Mouse (Mus musculus) urinary bladder, adult 2 months (tissue): ENCODE data around the gene Grm5. TPM values are rescaled to one million over a fixed set of nuclear protein-coding genes. Genes with fewer than 3 reads are reported as not detected.

Experiments
- DNase-seq: peaks from one replicate; pipeline ENCODE4 v3.0.0; 2022; ENCODE audit warnings: low spot score
- polyA plus RNA-seq: library from polyadenylated mRNA; depleted of rRNA; stranded (reverse); fragments of >200 nt; gene quantifications from 2 replicates; pipeline ENCODE4 v1.2.3, GENCODE M21; 2012; rRNA removed

Gene Grm5
- polyA plus RNA-seq: not detected in 2 replicates

DNA sequence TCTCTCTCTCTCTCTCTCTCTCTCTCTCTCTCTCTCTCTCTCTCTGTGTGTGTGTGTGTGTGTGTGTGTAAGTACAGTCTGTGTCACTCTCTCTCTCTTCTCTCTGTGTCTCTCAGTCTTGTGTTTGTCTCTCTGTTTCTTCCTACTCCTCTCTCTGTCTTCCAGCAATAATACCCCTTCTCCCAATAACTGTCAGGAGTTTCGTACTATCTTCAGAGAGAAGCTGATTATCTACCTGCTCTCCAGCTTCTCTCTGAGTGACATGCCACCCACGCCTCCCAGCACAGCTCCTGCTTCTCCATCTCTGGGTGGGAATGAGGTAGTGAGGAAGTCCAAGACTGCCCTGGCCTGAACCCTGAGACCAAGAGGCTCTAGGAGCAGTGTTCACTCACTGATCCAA is at the start of gene Grm5:
TSS of gene Grm5 (plus strand) at position 301 of the 400 bp plus-strand sequence.
- no peak for DNase-seq

DNA sequence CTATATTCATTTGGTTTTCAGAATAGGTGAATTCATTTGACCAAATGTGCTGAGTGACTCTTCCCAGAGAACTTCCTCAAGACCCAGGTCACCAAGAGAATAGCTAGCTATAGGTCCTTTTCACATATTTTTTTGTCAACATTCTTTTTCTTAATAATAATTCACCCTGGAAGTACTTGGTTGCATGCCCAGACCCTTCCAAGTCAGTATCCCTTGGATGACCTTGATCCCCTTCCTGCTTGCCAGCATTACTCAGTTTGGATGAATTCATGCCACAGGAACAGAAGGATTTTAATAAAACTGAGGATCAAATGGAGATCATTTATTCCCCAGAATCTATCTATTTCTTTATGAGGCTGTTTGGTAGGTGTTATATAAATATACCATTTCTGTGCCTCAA is 44.9 kb upstream of the Grm5 start:
- DNase-seq: no peak

DNA sequence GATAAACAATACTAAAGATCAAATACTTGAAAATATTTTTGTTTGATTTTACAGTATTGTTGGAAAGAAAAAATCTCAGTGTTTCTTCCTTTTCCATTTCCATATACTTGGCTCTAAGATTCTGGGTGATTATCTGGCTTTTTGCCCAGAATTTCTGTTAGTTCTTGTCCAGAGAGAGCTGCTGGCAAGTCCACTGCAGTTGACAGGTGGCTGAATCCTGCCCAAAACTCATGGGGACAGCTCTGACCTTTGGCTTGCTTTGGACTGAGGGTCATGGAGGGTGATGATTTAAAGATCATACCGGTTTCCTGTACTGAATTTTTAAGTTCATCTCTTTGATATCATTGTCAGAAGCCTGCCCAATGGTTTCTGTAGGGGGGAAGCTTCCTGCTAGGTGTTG is 18.7 kb upstream of the Grm5 start:
- no peak for DNase-seq

DNA sequence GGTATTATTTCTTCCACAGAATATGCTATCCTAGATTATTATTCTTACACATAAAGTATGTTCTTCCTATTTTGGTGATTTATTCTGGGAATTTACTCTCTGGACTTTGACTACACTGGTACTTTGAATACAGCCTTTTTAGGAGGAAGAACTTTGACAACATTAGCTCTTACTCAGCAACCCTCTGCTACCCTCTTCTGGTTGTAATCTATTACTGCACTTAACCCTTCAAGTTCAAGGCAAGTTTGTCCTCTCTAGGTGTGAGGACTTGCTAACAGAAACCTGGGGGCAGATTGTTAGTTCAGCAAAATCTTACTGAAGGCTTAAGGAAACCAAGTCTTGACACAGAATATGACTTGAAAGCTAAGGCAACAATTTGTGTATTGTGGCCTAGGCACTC is 17.5 kb upstream of the Grm5 start:
- no peak for DNase-seq

DNA sequence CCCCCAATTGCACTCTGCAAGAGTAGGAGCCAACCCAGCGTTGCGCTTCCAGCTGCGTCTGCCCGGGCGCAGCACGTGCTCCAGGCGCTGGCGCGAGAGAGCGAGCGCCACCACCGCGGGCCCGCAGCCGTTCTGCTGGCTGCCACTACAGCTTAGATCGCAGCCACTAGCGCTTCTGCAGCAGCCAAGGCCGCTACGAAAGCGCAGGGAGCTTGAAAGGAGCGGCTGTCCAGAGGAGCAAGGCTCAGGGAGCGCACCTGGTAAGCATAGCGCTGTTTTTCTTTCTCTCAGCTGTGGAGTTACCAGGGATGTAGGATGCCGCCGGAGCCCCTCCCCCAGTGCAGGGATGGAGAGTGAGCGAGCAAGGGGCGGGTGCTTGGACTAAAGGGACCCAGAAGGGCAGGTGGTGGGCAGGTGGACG is 323 bp downstream of the Grm5 start:
- no peak for DNase-seq

- no peak for DNase-seq
These were observed 2.4 kb downstream of the Grm5 start for GRCm38 (mm10) chr7:87586271-87586937.

DNA sequence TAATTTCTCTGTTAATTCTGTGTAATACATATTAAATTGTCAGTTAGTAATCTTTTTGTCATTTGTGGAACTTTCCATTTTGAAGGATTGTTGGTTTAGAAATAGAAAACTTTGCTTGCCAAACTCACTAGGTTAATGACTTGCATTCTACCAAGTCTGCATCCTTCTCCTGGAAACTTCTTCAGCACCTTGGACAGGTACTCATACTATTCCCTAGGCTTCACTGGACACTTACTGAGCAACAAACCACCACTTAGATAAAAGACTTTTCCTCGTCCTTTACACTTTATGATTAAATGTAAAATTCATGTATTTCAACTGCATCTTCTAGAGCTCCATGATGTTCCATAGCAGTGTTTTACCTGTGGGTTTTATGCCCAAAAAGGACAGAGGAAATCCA is 4.0 kb downstream of the Grm5 start:
- DNase-seq: no peak

GRCm38 (mm10) chr7:87626251-87626650 is 42.3 kb downstream of the Grm5 start:
- no peak for DNase-seq

DNA sequence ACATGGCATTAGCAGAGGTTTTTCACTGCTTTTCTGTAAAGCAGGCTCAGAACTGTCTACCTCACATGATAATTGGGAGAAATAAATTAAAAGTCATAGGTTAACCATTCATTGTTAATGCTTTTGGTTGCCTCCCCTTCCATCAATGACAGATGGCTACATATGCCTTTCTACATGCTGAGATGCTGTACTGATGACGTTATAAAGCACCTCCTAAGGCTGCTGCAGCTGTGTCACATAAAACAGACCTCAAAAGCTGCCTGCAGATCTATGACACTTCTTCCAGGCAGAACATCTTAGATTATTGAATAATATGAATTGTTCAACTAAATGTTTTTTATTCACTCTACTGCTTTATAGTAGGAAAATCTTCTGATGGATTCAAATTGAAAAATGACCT is 51.6 kb downstream of the Grm5 start:
- DNase-seq: no peak

DNA sequence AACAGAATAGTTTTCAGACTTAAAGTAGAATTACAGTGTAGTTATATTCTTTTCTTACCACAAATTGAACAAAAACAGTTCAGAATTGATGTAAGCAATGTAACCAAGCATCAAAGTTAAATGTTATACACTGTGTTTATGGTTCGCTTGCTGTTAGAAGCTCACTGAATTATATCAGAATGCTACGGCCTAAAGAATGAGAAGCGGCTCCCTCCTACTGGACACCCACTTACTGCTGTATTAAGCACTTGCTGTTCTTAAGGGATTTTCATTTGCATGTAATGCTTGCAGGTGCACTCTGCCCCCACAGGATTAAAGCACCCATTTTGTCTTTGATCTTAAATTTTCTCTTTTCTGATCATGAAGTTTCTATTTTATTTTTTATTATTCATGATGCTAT is 66.6 kb downstream of the Grm5 start:
- no peak for DNase-seq

DNA sequence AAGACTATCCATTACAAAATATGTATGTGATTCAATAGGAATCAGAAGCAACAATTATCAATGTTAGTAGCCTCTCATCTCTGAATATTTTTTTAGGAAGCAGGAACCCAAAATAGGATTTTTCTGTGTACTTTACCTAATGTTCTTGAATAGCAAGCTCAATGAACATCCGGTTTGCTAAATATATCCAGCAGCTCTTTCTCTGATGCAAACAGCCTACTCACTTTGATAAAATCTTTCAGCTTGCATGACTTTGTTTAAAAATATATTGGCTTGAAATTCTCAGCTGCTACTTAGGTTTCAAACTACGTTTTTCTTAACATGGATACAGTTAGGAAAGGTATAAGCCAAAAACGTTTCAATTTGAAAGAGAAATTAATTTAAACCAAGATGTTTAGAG is 77.8 kb downstream of the Grm5 start:
- DNase-seq: no peak

GRCm38 (mm10) chr7:87664041-87664440 is 80.1 kb downstream of the Grm5 start:
- DNase-seq: no peak

GRCm38 (mm10) chr7:87716393-87716792 is 132.4 kb downstream of the Grm5 start:
- DNase-seq: no peak

GRCm38 (mm10) chr7:87718631-87719030 is 134.7 kb downstream of the Grm5 start:
- no peak for DNase-seq

DNA sequence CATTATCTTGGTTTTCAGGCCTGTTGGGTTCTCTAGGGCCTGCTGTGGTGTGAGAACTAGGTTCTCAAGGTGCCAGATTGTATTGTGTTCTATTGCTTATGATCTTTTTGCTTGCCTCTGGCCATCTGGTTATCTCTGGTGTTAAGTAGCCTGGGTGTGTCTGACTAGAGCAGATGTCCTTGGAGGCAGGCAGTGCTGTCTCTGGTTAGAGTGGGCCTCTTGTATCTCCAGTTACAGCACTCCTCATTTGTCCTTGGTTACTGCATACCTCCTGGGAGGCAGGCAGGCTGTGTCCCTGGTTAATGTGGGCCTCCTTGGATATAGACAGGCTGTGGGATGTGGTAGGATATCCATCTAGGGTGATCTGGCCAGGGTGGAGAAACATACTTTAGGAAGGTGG is 150.5 kb downstream of the Grm5 start:
- DNase-seq: no peak

DNA sequence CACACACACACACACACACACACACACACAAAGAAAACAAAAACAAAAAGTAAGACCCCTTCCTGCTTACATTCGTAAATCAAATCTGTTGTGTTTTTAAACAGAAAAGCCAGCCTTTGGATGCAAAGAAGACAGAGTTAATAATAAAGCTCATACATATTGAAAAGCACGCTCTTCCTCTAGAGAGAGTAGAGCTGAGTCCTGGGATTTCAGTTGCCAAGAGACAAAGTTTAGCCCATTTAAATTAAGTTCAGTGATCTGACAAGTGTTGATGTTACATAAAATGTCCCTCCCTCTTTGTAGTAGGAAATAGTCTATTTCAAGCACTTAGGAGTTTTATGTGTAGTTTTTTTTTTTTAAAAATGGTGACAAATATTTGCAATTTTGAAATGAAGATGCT is 178.0 kb downstream of the Grm5 start:
- DNase-seq: no peak

- DNase-seq: no peak
These were observed 178.4 kb downstream of the Grm5 start for GRCm38 (mm10) chr7:87762376-87762775.

DNA sequence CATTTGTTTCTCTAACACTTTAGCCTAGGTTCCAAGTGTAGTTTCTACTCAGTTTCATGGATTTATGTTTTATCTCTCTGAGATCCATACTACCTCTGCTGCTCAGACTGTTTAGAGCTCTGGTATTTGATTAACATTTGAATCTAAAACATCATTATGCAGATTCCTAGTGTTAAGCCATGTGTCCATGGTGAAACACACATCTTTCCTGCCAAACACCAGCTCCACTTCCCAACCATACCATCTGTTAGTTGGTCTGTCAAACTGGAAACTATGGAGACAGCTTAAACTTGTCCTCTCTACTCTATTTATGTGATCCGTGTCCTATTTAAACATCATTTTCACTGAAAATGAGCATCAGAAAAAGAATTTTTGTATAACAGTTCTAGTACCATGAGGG is 203.6 kb downstream of the Grm5 start:
- DNase-seq: no peak

GRCm38 (mm10) chr7:87788963-87789362 is 205.0 kb downstream of the Grm5 start:
- DNase-seq: no peak

DNA sequence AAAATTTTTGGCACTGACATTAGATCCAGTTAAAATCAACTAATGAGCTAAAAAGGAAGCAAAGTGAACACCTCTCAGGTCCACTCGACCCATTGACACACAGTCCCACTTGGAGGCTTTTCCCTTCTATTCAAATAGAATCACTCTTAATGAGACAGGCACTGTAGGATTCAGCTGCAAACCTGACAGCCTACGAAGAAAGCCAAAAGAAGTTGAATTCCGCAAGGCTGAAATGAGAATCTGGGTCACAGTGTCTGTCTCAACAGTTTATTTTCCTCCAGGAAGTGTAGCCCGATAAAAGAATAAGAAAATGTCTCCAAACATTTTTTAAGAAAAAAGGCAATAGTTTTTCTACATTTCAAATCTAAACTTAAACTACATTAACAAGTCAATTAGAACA is 209.9 kb downstream of the Grm5 start:
- DNase-seq: no peak

GRCm38 (mm10) chr7:87824898-87825297 is 240.9 kb downstream of the Grm5 start:
- DNase-seq: no peak

DNA sequence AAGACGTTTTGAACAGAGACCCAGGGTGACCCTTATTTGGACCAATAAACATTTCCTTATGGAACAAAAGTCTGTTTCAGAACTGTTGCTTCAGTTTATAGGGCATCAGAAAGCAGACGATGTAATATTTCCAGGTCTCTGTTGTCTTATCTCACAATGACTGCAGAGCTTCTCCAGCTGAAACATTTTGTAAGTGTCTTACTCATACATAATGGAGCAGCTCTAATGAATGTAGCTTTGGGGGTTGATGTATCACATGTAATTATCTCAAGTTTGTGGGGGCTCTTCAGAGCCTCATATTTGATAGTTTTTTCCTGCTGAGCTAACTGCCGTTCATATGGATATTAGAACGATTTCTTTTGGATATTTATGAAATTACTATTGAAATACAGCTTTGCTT is 250.7 kb downstream of the Grm5 start:
- DNase-seq: no peak

- no peak for DNase-seq
These were observed 254.6 kb downstream of the Grm5 start for GRCm38 (mm10) chr7:87838579-87838978.

DNA sequence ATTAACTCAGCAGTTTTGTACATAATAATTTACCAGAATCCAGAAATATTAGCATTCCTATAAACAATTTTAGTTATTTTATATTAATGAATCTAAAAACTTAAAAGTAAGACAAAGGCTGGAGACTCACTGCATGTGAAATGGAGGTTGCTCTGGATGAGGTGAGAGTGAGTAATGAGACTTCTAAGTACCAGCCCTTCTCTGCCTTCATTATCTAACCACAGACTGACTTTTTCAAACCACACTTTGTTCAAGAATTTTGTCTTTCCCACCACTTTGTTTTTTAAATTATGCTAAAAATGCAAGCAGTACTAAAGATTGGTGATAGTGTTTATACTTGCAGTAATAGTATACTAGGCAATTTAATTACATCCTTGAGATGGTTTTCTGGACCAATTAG is 259.5 kb downstream of the Grm5 start:
- no peak for DNase-seq
